Mouse (Mus musculus) monocyte, adult 5-6 weeks (primary cell): ENCODE data around the gene Zfp697. TPM values are rescaled to one million over a fixed set of nuclear protein-coding genes. Genes with fewer than 3 reads are reported as not detected.
"Not testable (repeated sequence)": the region's sequence is repeated elsewhere in the genome, so short reads cannot be mapped to it uniquely, and the experiment has no call there.

Experiments used
- ATAC-seq: fragments of 153-309, 156-312 bp; replicated peaks from 2 replicates; pipeline ENCODE4 v1.8.0; 2017; ENCODE audit warnings: mild to moderate bottlenecking; ENCODE audit not compliant: low TSS enrichment, insufficient number of reproducible peaks, severe bottlenecking, poor library complexity, low FRiP score
- total RNA-seq: library from RNA; stranded (forward); fragments of 200-1000, 200-491, 200-594 nt; gene quantifications from 3 replicates; pipeline ENCODE4 v1.2.3, GENCODE M21; 2017

The Zfp697 gene
- total RNA-seq, 1 experiment from 2014 or later, result not detected

- ATAC-seq, result no peak
These were observed 31.5 kb downstream of the Zfp697 start for GRCm38 (mm10) chr3:98413733-98414132.

- ATAC-seq, result no peak
These were observed 32.0 kb downstream of the Zfp697 start for GRCm38 (mm10) chr3:98414296-98414695.

DNA sequence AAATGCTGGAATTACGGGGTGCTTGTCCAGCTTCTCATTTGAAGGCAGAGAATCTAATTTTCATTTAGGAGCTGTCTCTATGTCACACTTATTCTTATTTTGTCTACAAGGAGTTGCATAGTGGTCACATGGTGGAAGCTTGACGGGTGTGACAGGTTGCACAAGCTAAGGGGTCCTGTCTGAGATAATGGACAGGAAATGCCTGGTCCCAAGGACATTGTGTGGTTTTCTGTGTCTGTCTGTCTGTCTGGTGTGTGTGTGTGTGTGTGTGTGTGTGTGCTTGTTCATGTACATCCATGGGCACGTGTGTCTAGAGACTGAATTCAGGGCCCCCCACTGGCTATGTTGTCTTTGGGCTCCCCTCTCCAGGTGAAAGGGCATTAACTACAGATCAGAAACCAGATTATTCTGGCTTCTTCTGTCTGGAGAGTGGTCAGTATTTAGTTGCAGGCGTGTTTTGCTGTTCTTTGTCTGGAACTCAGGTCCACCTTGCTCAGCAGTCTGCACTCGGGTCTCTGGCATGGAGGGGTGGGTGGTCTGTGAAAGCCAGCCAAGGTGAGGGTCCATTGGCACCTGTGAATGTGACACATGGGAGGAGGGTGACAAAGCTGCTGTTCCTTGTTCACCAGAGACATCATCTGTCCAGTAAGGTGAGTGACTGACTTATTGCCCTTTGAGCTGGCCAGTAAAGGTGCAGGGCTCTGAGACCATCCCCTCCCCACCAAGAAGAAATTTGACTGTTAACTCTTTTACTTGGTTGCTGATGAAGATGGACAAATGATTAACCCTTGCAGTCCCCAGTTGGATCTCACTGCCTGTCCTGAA lies 34.4 kb downstream of the Zfp697 start:
- ATAC-seq, result no peak

DNA sequence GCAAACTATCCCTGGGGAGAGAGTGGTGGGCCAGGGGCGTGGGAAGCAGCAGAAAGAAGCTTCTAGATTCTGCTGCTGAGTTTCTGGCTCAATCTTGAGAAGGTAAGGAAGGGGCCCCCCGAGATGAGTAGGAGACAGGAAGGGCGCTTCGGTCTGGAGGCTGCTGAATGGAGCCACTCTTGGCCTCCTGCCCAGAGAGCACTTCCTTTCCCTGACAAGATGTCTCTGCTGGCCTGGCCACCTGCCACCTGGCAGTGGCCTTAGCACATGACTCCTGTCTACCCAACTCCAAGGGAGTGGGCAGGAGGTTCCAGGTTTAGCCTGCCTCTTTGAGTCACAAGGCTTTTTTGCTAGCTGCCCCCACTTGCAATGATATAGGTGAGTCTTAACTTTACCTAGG lies 35.1 kb downstream of the Zfp697 start:
- no peak for ATAC-seq

GRCm38 (mm10) chr3:98418991-98419785 lies 36.9 kb downstream of the Zfp697 start:
- no peak for ATAC-seq

DNA sequence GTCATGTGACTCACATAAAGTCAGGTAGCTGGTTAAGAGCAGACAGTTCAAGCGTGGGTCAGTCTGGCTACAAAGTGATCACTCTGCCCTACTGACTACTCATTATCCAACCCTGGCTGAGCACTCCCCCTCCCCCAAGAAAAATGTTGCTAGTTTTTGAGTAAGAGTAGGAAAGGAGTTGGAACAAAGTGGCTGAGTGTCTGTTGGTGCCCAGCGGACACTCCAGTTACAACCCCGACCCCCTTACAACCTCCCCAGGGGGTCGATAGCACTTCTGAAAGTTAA lies 37.5 kb downstream of the Zfp697 start:
- no peak for ATAC-seq

DNA sequence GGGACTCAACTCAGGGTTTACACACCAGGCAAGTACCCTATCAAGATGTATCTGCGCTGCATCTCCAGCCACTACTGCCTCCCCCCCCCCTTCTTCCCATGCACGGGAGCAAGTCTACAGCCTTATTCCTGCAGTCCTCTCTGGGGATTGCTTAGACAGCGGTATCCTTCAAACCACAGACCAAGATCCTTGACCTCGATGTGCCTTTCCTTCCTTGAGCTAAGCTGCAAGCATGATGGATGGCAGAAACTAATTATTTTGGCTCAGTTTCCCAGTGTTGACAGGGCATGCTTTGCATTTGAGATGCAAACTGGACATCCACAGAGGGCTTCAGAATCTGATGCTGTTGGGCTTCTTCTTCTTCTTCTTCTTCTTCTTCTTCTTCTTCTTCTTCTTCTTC lies 40.7 kb downstream of the Zfp697 start:
- no peak for ATAC-seq

GRCm38 (mm10) chr3:98426749-98427148 lies 44.5 kb downstream of the Zfp697 start:
- ATAC-seq, result no peak

DNA sequence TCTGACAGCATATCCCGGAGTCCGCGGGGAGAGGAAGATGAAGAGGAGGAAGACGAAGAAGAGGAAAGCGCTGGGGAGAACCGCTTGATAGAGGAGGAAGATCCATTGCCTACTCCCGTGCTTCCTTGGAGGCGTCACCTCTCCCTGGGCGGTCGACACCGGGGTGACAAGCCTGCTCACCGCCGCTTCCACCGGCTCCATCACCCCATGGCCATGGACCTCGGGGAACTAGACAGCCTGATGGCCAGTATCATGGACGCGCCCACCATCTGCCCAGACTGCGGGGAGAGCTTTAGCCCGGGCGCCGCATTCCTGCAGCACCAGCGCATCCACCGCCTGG lies 45.0 kb downstream of the Zfp697 start:
- 0 out of 2 replicates have a peak, but pooled peaks have one; percentile 24 for ATAC-seq

- peak; percentile 16; the same call in 1 of the 2 replicates for ATAC-seq
These were observed 45.6 kb downstream of the Zfp697 start for GRCm38 (mm10) chr3:98427600-98428448.

DNA sequence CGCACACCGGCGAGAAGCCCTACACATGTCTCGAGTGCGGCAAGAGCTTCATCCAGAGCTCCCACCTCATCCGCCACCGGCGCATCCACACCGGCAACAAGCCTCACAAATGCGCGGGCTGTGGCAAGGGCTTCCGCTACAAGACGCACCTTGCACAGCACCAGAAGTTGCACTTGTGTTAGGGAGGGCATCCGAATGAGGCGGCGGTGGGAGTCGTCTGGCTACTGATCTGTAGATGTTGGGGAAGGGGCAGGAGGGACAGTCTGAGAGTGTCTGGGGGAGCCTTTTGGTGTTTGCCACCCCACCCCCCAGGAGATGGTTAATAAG lies 46.2 kb downstream of the Zfp697 start:
- no peak for ATAC-seq

DNA sequence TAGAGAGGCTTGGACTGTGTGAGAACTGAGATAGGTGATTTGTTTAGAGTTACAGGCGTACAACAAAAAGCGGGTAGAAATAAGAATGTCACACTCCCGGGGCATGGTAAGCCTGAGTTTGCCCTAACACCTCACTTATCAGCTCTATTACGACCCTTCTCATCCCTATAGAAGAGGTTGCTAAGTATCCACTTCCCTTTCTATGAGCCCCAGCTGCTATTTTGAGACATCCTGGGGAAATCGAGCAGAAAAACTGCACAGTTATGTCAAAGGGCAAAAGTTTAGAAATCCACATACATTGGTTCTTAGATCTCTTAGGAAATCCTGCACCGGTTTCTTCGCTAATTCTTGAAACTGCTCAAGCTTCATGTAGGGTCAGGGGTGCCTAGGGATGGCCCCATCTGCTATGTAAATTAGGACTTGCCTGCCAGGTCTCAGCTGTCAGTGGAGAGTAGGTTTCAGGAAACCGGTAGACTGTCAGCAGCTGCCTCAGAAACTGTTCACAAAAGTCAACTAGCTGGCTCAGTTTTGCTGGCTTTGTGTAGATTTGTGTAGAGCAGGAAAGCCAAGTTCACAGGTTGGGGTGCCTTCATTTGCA lies 46.8 kb downstream of the Zfp697 start:
- no peak for ATAC-seq

GRCm38 (mm10) chr3:98434088-98434816 lies 52.0 kb downstream of the Zfp697 start:
- ATAC-seq, result no peak

DNA sequence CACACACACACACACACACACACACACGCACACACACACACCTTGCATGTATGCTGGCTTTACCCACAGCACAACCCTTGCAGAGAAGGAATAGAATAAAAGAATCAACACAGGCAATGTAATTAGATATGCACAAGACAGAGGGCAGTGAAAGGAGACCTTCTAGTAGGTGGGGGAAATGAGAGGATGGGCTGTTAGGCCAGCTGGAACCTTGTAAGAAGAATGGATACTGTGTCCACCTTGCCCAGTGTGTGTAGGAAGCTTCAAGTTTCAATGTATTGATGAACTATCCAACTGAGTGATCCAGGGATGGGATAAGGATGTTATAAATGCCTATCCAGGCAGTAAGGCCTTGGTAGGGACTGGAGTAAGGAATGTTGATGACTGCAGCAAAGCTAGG lies 52.8 kb downstream of the Zfp697 start:
- ATAC-seq, result no peak

- not testable (repeated sequence) for ATAC-seq
These were observed 60.0 kb downstream of the Zfp697 start for GRCm38 (mm10) chr3:98442245-98442644.

DNA sequence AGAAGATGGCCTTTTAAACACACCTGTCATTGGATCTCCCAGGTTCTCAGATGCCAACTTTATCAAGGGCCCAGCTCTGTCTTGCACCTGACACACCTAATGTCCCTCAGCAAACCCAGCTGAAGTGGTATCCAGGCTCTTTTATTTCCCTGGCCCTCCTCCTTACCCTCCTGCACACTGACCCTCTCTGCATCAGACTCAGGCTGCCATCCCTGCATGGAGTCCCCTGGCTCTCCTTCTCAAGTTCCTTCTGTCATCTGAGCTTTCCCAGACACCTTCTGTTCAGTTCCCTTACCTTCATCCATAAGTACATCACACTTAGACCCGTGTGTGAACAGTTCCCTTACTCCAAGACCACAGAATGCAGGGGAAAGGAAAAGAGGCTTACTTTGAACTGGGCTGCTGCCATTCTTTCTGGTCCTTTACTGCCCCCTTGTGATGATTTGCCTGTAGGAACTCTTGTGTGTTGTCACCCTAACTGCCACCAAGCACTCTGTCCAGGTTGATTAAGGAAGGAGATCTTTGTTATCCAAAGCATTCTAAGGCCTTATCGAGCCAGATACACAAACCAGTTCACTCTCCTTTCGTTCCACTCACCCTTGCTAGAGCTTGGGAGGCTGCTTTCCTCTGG lies 61.0 kb downstream of the Zfp697 start:
- not testable (repeated sequence) for ATAC-seq

DNA sequence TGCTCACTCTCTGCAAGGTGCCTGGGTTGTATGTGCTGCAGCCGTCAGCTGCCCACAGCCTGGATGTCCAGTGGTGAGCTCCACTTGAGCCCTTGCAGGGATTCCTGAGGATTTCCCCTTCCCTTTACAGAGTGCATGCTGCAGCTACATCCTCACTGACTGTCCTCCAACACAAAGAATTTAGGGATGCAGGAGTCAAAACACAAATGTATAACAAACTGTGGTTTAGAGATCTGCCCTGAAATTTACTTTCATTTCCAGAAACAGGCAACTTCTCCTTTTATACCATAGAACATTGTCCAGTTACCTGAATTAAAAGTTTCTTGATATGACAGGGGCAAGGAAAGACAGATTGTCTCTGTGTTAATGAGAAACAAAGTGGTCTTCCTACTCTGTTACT lies 61.7 kb downstream of the Zfp697 start:
- 0 out of 2 replicates have a peak, but pooled peaks have one; percentile 35 for ATAC-seq

DNA sequence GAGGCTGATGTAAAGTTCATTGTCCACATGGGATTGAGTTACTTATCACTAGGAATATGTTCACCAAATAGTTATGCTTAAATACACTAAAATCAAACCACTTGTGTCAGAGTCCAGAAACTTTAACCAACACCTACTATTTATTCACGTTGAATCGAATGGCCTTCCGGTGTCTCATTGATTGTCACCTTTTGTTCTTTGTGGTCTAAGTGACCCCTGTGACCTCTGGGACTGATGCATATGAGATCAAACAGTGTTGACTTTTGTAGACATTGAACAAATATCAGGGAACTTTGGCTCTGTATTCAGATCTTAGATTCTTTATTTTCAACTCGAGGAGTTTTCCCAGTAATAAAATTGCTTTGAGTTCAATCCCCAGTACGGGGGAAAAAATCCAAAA lies 71.5 kb downstream of the Zfp697 start:
- not testable (repeated sequence) for ATAC-seq
